Mouse (Mus musculus): ENCODE measurements around the gene Gabrg3. TPM values are rescaled to one million over a fixed set of nuclear protein-coding genes. Genes with fewer than 3 reads are reported as not detected.

Gene Gabrg3
- not detected for total RNA-seq (2021)
- long read RNA-seq, experiment 1, result 0 reads
- long read RNA-seq, experiment 2, result 0 reads

DNA sequence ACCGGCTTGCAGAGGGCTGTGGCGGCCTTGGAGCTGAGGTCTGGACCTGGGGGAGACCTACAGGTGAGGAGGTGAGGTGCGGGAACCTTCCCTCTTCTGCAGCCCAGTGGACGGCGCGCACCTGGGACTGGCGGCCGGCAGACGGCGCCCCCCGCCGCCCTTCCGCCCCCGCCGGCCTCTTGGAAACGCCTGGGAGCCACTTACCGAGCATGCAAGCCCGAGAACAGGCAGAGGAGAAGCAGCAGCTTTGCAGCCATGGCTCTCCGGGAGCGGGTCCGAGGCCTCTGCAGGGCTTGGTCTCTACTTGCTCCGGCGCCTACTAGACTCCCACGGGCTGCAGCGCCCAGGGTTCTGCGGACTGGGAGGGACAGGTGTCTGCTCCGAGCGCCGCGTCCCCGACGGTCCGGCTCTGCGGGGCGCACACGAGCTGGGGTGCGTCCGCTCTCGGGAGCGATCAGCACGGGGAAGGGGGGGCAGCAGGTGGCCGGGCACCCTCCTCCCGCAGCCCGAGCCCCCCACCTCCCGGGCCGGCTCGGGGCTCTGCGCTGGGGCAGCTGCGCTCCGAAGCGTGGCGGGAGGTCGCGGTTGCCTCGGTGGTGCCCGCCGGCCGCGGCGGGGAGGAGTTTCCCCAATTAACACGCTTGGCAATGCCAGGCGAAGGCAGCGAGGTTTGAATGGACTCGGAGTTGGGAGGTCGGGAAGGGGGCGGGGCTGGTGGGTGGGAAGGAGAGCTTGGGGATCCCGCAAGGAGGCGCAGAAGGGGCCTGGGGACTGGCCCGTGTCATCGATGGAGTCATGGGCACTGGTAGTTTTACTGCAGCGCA, at the start of gene Gabrg3:
Gabrg3 (minus strand) TSS at position 672 of the 824 bp plus-strand sequence.
- DNase-seq (ENCODE audit: low spot score), result no peak

DNA sequence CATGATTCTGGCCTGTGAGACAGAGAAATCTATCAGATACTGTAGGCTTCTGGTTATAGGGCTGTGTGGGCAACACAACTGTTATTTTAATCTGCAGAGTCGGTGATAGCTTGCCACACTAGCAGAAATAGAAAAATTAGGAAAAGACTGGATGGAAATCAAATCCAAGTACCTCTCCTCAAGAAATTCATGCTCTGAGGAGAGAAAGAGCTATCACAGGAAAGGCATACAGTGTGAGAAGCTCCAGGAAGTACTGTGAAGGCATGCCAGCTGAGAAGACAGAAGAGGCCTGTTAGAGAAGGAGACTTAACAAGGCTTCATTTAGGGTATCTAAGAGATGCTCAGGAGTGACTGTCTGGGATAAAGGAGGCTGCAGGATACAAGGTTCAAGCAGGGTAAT, 35.7 kb upstream of the Gabrg3 start:
- DNase-seq (ENCODE audit: low spot score), result no peak

DNA sequence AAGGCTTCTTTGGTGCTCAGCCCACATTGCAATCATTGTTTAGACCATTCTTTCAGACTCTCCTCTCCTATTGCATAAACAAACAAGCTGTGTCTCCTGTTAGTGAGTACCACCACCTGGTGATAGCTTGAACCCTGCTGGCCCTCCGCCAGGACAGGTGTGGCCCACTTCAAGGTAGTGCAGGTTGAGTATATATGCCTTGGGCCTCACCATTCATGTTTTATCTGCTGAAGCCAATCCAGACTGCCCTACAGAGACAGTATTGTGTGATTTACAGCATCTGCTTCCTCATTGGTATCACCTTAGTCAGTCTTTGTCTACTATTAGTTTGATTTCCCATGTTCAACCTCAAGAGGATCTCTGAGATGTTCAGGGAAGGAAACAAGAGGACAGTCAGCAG, 34.1 kb upstream of the Gabrg3 start:
- DNase-seq (ENCODE audit: low spot score), result no peak

DNA sequence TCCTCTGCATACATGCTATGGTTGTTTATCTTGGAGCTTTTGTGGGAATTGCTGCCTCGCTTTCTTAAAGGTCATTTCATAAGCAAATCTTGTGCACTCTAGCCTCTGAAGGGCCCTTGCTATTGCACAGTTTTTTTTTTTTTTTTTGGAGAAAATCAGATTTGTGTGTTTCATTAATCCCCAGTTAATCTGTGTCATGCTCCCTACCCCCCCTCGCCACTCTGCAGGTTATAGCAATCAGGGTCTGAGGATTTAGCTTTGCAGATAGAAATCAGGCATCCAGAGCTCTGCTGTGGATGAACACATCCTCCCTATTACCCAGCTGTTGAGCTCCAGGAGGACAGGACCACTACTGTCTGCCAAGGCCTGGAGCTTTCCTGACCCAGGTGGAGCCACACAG, 32.4 kb upstream of the Gabrg3 start, which contains the start of gene Gabrb3:
Gabrb3 (plus strand) TSS at position 301 of the 400 bp plus-strand sequence.
- no peak for DNase-seq (ENCODE audit: low spot score)

DNA sequence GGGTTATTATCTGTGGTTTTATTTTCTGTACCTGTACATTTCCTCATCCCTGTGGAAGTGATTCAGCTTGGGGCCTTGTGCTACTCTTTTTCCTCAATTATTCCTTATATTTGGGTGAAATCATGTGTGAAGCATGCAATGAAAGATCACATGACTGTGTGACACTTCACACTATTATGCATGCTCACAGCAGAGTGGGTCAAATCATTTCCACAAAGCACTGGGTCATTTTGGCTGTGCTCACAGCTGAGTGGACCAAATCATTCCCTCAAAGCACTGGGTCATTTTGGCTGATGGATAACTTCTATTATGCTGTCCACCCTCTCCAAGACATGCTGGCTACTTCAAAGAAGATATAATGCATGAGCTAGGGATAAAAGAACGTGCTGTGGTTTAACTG, 25.9 kb upstream of the Gabrg3 start:
- DNase-seq (ENCODE audit: low spot score), result no peak

DNA sequence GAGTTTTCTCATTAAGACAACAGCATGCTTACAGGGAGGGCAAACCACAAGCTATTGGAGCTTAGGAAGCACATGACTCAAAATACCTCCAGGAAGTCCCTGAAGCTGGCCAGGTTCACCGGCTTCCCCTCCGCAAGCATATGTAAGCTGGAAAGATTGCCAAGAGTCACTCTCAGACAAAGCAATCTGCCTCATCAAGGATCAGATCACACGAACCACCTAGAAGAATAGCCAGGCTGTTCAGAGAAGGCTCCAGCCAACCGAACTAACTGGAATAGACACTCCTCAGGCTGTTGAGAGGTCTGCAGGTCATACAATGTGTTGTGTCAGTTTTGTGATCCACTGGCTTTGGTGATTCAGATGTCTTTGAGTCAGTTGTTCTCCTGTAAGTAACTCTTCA, 24.2 kb upstream of the Gabrg3 start:
- no peak for DNase-seq (ENCODE audit: low spot score)

DNA sequence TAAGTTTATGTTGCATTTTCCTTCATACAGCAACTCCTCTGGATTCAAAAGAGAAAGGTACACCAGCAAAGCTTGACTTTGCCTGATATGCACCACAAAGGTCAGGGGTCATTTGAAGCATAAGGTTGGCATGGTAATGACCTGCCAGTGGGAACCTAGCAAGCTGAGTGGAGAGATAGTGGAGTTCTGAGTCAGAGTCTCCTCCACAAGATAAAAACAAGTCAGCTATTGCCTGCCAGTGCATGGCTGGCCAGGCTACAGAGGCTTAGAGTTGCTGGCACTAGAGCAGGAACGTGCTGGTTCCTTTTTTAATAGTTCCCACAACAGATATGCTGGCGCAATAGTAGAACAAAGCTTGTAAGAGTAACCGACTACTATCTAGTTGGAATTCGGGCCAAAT, 6.6 kb upstream of the Gabrg3 start:
- DNase-seq (ENCODE audit: low spot score), result no peak

DNA sequence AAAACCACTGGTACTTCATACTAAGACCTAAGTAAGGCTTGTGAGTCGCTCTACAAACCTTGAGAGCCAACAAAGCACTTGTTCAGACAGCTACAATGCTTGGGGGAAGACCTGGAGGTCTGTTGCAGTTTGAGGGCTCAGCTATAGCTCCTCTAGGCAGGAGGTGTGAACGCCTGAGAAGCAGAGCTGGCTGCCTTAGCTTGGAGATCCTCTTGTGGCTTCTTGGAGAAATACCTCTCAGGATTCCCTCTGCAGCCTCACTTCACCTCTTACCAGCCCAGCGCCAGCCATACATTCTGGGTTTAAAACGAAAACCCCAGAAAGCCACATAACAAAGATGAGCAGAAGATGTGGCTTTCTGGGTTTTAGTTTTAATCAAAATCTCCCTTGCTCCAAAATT, 3.1 kb upstream of the Gabrg3 start:
- no peak for DNase-seq (ENCODE audit: low spot score)

DNA sequence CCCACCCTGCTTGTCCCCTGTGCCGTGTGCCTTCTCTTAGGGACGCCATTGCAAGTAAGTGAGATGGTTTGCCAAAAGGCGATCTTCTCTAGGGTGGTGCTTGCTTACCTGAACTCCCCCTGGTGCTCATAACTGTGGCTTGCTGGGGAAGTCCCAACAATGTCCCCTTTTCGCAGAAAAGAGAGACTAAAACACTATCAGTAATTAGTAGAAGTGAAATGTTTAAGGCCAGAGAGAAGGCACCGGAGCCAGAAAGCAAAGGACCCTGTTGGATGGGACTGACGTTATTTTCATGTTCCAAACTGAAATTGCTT, 310 bp upstream of the Gabrg3 start:
- no peak for DNase-seq (ENCODE audit: low spot score)

DNA sequence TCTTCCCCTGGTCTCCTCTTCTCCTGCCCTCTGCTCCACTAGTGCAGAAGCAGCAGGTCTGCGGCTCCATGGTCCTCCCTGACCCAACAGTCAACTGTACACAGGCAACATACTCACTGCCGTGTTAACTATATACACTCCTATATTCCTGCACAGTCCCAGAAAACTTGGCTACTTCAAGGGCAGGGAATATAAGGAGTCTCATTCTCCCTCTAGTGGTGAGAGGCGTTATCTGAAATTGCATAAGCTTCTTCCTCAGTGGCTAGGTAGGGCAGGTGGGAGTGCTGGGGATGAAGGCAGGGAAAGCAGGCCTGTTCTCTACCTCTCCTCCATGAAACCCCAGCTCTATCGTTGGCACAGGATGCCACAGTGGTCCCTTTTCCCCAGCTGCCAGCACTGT, 2.9 kb downstream of the Gabrg3 start:
- no peak for DNase-seq (ENCODE audit: low spot score)

DNA sequence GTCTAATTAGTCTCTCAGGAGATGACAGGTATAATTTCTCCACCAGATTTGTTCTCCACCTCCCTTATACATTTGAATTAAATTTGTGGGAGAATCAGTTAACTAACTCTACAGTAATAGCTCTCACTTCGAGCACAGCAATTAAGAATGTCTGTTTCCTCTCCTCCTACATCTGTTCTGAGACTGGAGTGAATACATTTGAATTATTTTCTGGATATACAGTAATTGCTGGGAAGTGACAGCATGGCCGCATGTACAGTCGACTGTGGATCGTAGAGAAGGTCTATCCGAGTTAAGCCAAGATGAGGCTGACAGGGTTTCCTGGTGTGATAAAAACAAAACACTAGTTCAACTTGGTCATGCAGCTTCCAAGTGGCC, 21.0 kb downstream of the Gabrg3 start:
- DNase-seq (ENCODE audit: low spot score), result no peak

DNA sequence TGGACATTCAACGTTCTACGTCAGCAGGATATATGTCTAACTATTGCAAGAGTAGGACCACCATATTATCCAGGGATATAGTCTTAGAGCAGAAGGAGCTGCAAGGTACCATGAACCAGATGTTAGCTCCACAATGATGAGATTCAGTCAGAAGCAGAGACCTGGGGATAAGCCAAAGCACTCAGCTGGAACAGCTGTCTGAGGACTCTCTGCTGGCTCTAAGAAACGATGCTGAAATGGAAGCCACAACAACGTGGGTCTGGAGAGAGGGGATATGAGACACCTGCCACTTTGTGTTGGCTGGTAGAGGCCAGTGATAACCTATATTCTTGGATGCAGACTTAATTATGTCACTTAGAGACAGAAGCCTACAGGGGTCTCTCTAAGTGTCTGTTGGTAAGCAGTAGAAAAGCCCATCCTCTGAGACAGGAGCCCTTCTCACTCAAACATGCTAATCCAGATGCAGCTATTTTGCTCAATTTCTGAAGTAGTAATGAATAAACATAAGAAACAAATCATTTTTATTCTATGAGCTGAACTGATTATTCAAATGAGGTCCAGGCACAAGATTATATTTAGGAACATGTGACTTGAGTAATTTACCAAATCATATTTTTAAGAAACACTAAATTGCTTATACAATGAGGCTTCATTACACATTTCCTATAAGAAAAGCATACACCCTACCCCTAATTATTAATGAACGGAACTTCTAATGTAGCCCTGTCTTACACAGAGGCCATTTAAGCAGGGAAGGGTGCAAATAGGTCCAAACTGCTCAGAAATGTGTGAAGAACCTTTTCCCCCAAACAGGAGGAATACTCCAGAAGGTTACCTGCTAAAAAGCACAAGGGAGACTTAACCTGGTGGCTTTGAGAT, 21.6 kb downstream of the Gabrg3 start:
- no peak for DNase-seq (ENCODE audit: low spot score)

DNA sequence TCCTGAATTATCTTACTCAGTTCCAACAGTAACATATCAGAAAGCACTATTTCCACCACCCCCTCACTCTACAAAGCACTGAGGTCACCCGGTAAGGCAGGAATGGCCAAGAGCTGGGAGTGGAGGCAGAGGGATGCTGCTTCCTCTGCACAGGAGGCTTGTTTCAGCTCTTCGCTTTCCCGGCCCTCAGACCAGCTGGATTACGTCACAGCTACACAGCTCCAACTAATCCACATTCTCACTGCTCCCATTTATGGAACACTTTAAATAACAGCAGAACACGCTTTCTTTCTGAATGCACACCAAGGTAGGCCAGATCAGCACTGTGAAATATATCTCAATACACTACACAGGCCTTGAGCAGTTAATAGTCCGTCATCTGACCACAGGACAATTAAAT, 23.2 kb downstream of the Gabrg3 start:
- no peak for DNase-seq (ENCODE audit: low spot score)

DNA sequence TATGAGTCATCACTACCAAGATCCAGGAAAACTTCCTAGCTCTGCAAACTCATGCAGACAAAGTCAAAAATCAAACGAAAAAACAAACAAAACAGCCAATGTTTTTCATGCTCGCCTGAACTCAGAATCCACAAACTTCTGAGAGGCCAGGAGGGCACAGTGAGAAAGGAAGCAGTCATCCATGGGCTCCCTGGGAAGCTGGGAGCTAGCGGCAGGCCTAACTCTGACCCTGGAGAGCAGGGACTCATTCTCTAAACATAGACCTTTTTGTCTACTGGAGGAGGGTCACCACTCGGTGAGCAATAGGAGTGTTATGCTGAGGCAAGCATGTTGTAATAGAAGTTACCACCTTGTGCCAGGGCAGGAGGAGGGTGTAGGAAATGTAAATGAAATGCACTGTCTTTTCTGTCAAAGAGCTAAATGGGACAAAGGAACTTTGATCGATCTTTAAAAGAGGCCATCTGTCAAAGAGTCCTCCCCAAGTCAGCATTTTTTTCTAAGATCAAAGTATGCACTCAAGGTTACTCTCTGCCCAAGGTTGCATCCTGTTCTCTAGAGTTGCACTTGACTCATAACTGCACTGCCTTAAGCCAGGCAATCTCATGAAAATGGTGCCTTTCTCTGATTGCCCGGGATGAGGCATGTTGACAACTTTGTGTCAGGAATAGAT, 29.0 kb downstream of the Gabrg3 start:
- DNase-seq (ENCODE audit: low spot score), result no peak

DNA sequence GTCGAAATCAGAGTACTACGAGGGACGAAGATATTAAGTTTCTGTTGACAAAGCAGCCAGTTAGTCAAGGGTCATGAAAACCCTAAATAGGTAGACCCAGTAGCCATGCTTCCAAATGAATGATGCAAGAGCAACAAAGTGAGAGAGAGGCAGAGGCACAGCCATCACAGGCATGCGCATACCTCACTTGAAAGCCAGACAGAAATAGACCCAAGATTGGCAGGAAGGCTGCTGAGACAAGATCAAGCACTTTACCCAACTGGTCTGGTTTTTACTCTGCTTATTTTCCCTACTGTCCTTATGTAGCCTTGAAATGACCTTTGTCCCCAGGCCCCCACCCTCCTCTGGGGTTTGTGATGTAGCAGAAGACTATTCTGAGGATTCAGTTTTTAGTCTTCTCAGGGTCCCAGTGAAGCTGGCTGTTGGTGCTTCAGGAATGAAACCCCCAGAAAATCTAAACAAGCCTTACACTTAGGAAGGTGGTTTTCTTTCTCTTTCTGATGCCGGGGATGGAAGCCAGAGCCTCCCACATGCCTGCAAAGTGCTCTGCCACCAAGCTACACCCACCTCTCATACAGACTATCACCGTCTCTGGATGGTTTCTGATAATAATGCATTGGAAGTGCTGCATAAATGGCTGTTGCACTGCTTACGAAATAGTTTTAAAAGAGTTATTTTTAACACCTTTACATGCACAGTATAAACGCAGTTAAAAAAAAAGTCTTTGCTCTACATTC, 30.3 kb downstream of the Gabrg3 start:
- DNase-seq (ENCODE audit: low spot score), result no peak

DNA sequence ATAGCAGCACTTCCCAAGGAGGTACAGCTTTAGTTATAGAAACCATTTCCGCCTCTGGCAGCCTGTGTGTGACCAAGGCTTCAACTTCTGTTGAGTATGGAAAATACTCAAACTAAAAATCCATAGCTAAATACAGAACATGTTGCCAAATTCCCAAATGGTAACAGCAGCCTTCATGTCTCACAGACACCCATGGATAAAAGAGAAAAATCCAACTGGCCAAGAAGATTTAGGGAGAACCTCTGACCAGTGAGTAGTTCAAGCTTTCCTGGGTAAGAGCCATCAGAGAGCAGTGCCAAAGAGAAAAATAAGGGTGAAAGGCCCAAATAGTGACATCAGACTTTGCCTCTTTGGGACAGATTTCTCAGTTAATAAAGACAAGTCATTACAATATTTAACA, 38.2 kb downstream of the Gabrg3 start:
- no peak for DNase-seq (ENCODE audit: low spot score)

DNA sequence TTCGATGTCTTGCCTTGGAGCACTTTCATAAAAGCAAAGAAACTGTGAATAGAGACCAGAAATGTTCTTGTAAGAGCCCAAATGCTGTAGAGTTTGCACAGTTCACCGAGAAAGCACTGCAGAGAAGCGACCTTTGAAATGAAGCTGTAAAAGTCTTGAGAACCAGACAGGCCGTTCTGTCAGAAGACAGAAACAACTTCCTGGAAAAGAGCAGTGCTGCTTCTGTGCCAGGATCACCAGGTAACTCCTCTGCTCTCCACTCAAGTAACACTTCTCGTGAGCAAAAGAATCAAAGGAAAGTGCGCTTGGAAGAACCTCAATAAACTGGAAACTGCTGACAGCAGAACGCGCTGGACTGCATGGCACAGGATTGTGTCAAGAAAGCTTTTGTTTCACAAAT, 45.1 kb downstream of the Gabrg3 start:
- no peak for DNase-seq (ENCODE audit: low spot score)

DNA sequence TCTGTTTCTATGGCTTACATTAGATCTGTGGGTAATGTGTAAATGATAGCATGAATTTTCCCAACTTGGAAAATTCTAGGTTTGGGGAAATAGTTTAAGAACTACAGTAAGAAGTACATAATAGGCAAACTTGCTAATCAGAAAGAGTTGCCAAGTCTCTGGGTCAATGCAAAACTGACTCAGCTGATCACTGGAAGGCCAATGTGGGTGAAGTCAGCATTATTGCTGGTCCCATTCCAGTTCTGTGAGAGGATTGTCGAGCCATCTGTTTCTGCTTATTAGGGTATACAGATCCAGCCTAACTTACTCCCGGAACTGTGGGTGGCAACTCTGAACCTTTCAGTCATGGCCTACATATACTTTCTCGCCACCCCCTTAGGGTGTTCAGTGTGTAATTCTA, 55.8 kb downstream of the Gabrg3 start:
- DNase-seq (ENCODE audit: low spot score), result no peak

DNA sequence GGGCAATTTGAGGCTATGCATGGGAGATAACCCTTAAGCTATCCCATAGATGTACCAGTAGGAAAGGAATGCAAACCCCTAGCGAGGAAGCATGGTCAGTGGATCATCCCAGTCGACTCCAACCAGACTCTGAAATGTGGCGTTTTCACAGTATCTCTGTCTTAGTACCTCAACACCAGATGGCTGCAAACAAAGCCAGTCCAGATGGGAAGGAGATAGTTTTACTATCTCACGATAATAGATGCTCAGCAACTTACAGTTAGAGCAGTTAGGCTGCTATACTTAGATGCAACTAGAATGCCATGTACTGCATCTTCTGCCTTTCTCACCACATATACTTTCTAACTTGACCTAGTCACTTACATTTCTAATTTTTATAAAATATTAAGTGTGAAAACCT, 56.7 kb downstream of the Gabrg3 start:
- DNase-seq (ENCODE audit: low spot score), result no peak

DNA sequence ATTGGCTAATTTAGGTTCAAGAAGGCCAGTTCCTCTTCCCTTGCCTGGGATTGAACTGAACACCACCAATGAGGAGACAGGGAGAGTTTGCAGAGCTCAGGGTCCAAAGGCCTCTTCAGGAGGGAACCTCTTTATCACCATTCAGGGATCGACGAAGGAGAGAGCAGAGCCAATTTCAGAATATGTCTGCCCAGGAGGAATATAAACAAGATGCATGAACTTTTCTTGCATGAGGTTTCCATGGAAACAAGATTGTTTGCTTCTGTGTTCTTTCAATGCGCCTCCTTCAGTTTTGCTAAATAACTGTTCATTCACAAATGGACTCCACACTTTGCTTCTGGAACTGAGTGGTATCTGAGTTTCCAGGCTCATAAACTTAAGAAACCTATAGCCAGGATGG, 62.5 kb downstream of the Gabrg3 start:
- DNase-seq (ENCODE audit: low spot score), result no peak

DNA sequence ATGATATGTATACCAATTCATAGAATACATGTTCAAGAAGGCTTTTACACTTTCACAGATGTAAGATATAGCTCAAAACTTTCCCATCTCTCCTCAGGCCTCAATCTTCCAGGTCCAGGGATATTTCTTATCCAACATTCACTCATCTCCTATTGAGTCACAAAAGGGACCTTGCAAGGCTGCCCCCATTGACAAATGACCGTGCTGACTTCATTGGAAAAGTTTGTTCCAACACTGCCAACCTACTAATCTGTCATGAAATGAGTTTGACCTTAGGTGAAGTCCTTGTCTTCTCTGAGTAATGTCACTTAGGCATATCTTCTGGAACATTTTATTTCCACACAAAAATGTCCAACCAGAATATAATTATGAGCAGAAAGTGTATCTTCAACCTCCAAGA, 64.9 kb downstream of the Gabrg3 start:
- DNase-seq (ENCODE audit: low spot score), result no peak

DNA sequence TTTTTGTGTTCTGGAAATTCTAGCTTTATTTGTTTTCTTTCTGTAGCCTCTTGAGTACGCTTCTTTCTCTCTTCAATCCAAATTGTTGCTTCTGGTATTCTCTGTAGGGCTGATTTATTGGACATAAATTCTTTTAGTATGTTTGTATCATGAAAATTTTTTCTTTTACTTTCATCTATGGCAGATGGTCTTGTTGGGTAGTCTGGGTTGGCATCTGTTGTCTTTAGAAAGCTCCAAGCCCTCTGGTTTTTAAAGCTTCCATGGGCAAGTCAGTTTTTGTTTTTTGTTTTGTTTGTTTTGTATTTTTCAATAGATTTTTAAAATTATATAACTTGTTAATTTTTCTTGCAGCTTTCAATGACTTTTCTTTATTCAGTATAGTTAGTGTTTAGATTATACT, 72.0 kb downstream of the Gabrg3 start:
- no peak for DNase-seq (ENCODE audit: low spot score)
